Mouse (Mus musculus) olfactory bulb, adult 2 months (tissue): ENCODE data around the gene Fbxo7. TPM values are rescaled to one million over a fixed set of nuclear protein-coding genes. Genes with fewer than 3 reads are reported as not detected.

Experiments used
- H3K27ac ChIP-seq: fragments of 200-500 bp; 2 replicates; pipeline ENCODE4 v1.5.1; 2012; ENCODE audit warnings: low read depth, low read length; ENCODE audit not compliant: insufficient read depth
- H3K4me1 ChIP-seq: fragments of 200-500 bp; 2 replicates; pipeline ENCODE4 v1.6.1; 2012; ENCODE audit warnings: low read length; ENCODE audit not compliant: control insufficient read depth, insufficient read depth
- H3K4me3 ChIP-seq: fragments of 200-500 bp; 2 replicates; pipeline ENCODE4 v1.5.1; 2012; ENCODE audit warnings: mild to moderate bottlenecking, low read depth, low read length, moderate library complexity; ENCODE audit not compliant: insufficient read depth
- CTCF ChIP-seq: fragments of 200-500 bp; IDR thresholded peaks from 2 replicates; pipeline ENCODE4 v1.5.1; 2012; ENCODE audit warnings: low read depth, mild to moderate bottlenecking, low read length, moderate library complexity; ENCODE audit not compliant: insufficient read depth
- POLR2A ChIP-seq: fragments of 200-500 bp; IDR thresholded peaks from 2 replicates; pipeline ENCODE4 v1.6.1; 2012; ENCODE audit warnings: mild to moderate bottlenecking, low read depth, low read length, moderate library complexity; ENCODE audit not compliant: insufficient read depth
- WGBS: fragments of 180-500 bp; shearing (Covaris S2); methylation state at CpG from one replicate; pipeline ENCODE4 v1.1.7; 2018; 5-methylcytosine and 5-hydroxymethylcytosine counted together
- polyA plus RNA-seq: library from polyadenylated mRNA; stranded (reverse); fragments of >200 nt; gene quantifications from 2 replicates; pipeline ENCODE4 v1.2.4, GENCODE M21; 2012; ENCODE audit warnings: low replicate concordance; ENCODE audit not compliant: missing spikeins, insufficient read depth, insufficient read length

Fbxo7 gene
- not detected in 2 replicates for polyA plus RNA-seq

DNA sequence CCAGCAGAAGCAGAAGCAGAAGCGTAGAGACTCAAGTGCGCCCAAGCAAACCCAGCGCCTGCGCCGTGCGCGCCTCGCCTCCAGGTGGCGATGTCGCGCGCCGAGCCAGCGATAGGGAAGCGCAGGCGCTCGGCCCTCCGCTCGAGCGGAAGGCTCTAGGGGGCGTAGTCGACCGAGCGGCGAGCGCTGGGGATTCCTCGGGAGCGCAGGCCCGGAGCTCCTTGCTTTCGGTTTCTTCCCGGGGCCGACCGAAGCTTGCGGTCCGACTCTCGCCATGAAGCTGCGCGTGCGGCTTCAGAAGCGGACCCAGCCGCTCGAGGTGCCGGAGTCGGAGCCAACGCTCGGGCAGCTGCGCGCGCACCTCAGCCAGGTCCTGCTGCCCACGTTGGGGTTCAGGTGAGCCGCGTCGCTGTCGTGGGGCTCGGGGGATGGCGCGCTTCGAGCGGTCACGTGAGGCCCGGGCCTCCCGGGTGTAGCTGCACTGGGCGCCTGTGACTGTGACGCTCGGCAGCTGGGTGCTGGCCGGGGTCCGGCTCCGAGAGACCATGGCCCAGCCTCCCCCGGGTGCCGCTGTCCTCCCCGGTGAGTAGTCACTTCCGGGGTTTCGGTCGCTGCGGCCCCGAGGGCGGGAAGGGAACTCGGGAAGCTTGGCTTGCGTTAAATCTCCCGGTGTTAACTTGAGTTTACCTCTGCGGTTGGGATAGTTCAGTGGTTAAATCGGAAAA, at the start of gene Fbxo7:
Gene Fbxo7 (plus strand): TSS at position 224 of the 725 bp plus-strand sequence.
- under 1% methylated on average over 82 of the region's 82 CpGs for WGBS
- Histone ChIP-seq H3K4me3 (peak within 1 kb of the TSS; percentile 93), H3K4me1 (0 out of 2 replicates have a peak, but pooled peaks cover 4% of the 10 kb centered on the region), H3K27ac (peak within 1 kb of the TSS; percentile 81)
- TF ChIP-seq CTCF (peak; percentile 98), POLR2A (no peak; the same call in 1 of the 2 replicates)

DNA sequence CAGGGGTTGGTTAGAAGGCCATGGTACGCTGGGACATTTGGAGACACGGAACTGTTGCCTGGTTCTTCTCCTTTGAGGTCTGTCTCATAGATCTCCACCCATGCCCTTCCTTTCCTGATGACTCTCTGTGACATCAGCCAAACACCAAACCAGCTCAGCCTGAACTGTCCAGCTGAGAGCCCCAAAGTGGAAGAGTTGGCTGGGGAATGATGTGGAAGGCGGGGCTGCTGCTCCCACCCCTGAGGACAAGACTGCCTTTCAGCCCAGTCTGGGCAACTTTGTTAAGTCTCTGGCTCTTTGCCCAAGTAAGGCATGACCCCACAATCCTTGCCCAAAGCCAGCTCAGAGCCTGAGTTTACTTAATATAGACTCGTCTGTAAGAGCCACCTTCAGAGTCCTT, 48.9 kb upstream of the Fbxo7 start:
- Histone ChIP-seq H3K27ac (no peak overlapping the region), H3K4me1 (no peaks in the 10 kb centered on the region), H3K4me3 (no peak overlapping the region)
- no peak for TF ChIP-seq CTCF
- TF ChIP-seq POLR2A, result no peak
- WGBS, result 57% methylated on average over 4 of the region's 4 CpGs

DNA sequence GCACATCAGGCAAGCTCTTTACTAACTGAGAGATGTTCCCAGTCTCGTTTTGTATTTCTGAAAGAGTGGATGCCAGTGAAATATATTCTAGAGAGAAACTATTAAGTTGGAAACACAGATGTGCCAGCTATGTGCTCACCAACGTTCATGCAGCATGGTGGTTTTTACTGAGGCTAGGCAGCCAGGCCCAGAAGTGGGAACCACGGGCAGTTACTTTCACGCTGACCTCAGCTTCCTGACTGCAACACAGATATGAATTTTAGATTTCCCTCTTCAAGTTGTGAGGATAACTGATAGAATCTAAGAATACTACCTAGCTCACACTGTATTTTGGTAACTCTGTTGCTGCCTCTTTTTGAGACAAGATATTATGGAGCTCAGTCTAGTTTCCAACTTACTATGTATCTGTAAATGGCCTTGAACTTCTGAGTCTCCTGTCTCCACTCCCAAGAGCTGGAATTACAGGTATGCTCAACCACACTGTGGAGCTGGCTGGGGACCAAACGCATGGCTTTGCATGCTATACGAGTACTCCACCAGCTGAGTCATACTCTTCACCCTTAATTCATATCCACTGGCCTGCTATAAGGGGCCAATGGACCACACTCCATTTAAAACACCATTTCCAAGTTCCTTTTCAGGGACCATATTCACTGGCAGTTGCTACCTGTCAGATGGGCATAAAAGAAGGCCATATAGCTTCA, 32.2 kb upstream of the Fbxo7 start:
- TF ChIP-seq POLR2A (no peak), CTCF (no peak)
- Histone ChIP-seq H3K4me1 (no peaks in the 10 kb centered on the region), H3K4me3 (no peak overlapping the region), H3K27ac (no peak overlapping the region)
- 78% methylated on average over 6 of the region's 6 CpGs for WGBS

DNA sequence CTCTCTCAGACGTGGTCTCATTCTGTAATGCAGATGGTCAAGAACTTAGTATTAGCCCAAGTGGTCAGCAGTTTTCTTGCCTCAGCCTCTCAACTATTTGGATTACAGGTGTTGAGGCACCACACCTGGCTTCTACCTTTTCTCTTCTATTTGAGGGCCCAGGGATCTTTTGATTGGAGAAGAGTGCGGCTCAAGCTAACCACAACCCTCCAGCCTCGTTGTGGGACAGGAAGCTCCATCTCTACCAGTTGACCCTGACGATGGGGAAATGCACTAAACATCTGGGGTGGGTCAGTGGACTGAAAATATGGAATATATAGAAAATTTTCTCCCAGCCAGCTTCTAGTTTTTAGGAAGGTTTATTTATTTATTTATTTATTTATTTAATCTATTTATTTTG, 29.4 kb upstream of the Fbxo7 start:
- TF ChIP-seq POLR2A (no peak), CTCF (no peak)
- H3K27ac ChIP-seq, result no peak overlapping the region
- H3K4me3 ChIP-seq, result no peak overlapping the region
- H3K4me1 ChIP-seq, result no peaks in the 10 kb centered on the region
- WGBS, result 90% methylated on average over 4 of the region's 4 CpGs

DNA sequence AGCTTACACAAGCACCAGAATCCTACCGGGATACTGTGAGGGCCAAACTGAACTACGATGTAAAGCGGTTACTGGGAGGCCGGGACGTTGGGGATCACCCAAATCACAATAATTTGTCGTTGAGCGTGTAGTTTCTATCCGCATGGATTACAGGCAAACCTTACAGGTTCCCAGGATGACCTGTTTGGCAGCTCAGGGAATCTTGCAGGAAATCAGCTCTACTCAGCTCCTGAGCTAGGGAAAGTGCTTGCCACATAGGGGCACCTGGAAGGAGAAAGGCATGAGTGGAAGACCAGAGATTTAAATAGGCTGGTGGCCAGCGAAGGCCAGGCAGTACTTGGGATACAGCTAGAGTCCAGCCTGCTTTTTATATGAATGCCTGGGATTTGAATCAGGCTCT, 27.9 kb upstream of the Fbxo7 start:
- 92% methylated on average over 9 of the region's 9 CpGs for WGBS

GRCm38 (mm10) chr10:85994543-85995104, 27.1 kb upstream of the Fbxo7 start:
- Histone ChIP-seq H3K27ac (no peak overlapping the region), H3K4me1 (no peaks in the 10 kb centered on the region), H3K4me3 (no peak overlapping the region)
- TF ChIP-seq CTCF (no peak), POLR2A (no peak)
- WGBS, result 92% methylated on average over 5 of the region's 5 CpGs

More for the DNA sequence above, 27.9 kb upstream of the Fbxo7 start:
- TF ChIP-seq POLR2A (no peak), CTCF (no peak)
- Histone ChIP-seq H3K4me1 (no peaks in the 10 kb centered on the region), H3K27ac (no peak overlapping the region), H3K4me3 (no peak overlapping the region)

DNA sequence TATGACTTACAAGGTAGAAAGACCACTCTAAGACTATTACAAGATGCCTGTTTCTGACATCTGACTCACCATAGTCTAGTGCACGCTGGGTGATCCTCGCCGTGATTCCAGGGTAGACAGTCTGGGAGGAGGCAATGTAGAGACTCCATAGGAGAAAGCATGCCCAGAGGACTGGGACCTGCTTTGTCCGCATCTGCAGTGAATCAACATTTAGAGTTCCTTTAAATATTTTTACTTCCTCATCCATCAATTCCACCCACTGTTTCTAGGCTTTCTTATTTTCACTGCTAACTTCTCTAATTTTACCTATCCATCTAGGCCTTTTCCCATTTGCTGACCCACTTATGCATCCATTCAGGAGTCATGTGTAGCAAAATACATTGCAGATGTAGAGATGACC, 21.3 kb upstream of the Fbxo7 start:
- no peaks in the 10 kb centered on the region for H3K4me1 ChIP-seq
- TF ChIP-seq POLR2A, result no peak
- no peak for TF ChIP-seq CTCF
- no peak overlapping the region for H3K27ac ChIP-seq
- no peak overlapping the region for H3K4me3 ChIP-seq
- 96% methylated on average over 4 of the region's 4 CpGs for WGBS

DNA sequence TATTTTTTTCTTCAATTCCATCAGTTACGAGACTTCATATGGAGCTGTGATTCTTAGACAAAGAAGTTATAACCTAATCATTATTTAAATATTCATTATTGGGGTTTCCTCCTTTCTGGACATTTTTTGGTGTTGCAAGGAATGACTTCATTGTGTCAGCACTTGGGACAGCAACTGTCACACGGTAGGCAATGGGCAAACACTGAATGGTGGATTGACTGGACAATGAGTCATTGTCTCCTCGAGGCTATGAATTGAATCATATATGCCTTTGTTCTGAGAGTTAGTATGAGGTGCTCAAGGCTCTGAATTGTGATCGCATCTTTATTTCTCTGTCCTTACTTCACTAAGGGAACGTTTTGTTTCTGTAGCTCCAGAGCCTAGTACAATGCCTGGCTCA, 15.3 kb upstream of the Fbxo7 start:
- WGBS, result 56% methylated on average over 5 of the region's 5 CpGs

DNA sequence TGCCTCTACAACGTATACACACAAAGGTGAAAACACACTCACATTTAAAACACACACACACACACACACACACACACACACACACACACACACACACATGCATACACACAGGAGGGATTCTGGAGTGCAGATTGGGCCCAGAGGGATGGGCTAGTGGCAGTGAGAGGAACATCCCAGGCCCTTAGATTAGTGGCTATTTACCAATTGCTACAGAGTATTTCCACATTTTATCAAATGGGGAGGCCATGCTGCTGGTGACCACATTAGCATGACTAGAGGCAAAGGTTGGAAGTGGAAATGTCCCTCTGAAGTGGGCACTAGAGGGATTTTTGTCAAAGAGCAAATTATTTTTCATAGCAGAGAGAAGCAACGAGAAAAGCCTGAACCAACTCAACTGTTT, 12.1 kb upstream of the Fbxo7 start:
- H3K27ac ChIP-seq, result no peak overlapping the region
- TF ChIP-seq CTCF, result no peak
- no peak for TF ChIP-seq POLR2A
- 91% methylated on average over 2 of the region's 2 CpGs for WGBS
- no peak overlapping the region for H3K4me3 ChIP-seq
- no peaks in the 10 kb centered on the region for H3K4me1 ChIP-seq

More for the DNA sequence above, 15.3 kb upstream of the Fbxo7 start:
- Histone ChIP-seq H3K27ac (no peak overlapping the region), H3K4me3 (no peak overlapping the region), H3K4me1 (no peaks in the 10 kb centered on the region)
- TF ChIP-seq CTCF, result no peak
- no peak for TF ChIP-seq POLR2A
